Comparison of ENCODE assay signal across 20 mouse cellular contexts in the genomic region with DNA sequence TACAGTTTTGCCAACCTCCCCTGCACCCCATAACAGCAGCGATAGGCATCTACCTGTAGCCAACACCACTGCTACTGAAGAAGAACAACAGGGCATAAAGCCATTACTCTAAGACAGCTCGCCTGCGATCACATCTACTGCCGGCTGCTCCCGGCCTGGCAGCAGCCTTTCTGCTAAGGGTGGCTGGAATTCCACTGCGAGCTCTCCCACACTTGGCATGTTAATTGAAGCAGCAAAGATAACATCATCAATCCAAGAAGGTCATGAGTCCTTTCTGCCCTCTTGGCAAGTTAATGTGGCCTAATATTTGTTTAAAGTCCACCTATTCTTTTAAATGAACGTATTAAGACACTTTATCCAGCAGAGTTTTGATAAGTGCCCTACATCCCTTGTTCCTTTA.
DNase-seq lines count a peak whose midpoint lies in the region; ATAC-seq and TF ChIP-seq lines count a peak whose summit lies in the region.
"Had no signal": no experiment of that assay in that cellular context is flagged by ENCODE, and none has a peak within 500 bp of the region (broad histone marks: within the 10 kb centered on the region; RNA-seq: fewer than 3 reads in every experiment).

No protein-coding gene starts in this region.

- no peaks in the 10 kb centered on the region for H3K4me1 ChIP-seq in kidney, embryonic 14.5 days (ENCODE audit: control insufficient read depth, insufficient read depth, low read length)
- no peaks in the 10 kb centered on the region for H3K4me1 ChIP-seq in kidney, postnatal 0 days (replicated peaks; ENCODE audit: insufficient read depth, low read length)
- H3K4me1 ChIP-seq in forebrain, embryonic 14.5 days (ENCODE audit: control insufficient read depth, insufficient read depth, low read length), result no peaks in the 10 kb centered on the region
- no peaks in the 10 kb centered on the region; the same call in 1 of the 2 replicates for H3K4me1 ChIP-seq in forebrain, embryonic 11.5 days (replicated peaks; ENCODE audit: control insufficient read depth, insufficient read depth, low read length)
- H3K4me1 ChIP-seq: embryonic facial prominence, embryonic 15.5 days had no signal

- no peak overlapping the region for H3K9ac ChIP-seq in kidney, embryonic 14.5 days (ENCODE audit: low read depth, low read length)
- H3K9ac ChIP-seq in kidney, postnatal 0 days (ENCODE audit: low read depth, low read length), result no peak overlapping the region
- no peak overlapping the region for H3K9ac ChIP-seq in forebrain, embryonic 14.5 days (ENCODE audit: low read length)
- H3K9ac ChIP-seq in forebrain, embryonic 11.5 days (ENCODE audit: low read length), result no peak overlapping the region
- H3K9ac ChIP-seq: embryonic facial prominence, embryonic 15.5 days; heart, embryonic 13.5 days; hindbrain, embryonic 15.5 days had no signal

- TF ChIP-seq CTCF in kidney, postnatal 0 days (IDR thresholded peaks at IDR 0.05; ENCODE audit: low read depth), result no peak

- H3K36me3 ChIP-seq in kidney, embryonic 14.5 days (ENCODE audit: control insufficient read depth, insufficient read depth, low read length), result no peaks in the 10 kb centered on the region
- H3K36me3 ChIP-seq in kidney, postnatal 0 days (ENCODE audit: insufficient read depth, low read length), result no peaks in the 10 kb centered on the region
- no peaks in the 10 kb centered on the region for H3K36me3 ChIP-seq in forebrain, embryonic 14.5 days (ENCODE audit: control insufficient read depth, insufficient read depth, low read length)
- H3K36me3 ChIP-seq in forebrain, embryonic 11.5 days (ENCODE audit: control insufficient read depth, insufficient read depth, low read length), result no peaks in the 10 kb centered on the region
- H3K36me3 ChIP-seq: embryonic facial prominence, embryonic 15.5 days; forebrain, embryonic 10.5 days; heart, embryonic 13.5 days; hindbrain, embryonic 15.5 days had no signal

- WGBS in kidney, embryonic 14.5 days, result 9% methylated on average over 7 of the region's 7 CpGs
- WGBS in kidney, postnatal 0 days, result 16% methylated on average over 7 of the region's 7 CpGs
- 85% methylated on average over 7 of the region's 7 CpGs for WGBS in forebrain, embryonic 14.5 days
- WGBS in forebrain, embryonic 11.5 days, result 91% methylated on average over 7 of the region's 7 CpGs

- DNase-seq in heart, adult 11 months, result peak; percentile 66
- DNase-seq in heart, adult 9 months (ENCODE audit: low spot score in 2 of 2), result no peak
- no peak for DNase-seq in kidney, adult 18-20 months
- DNase-seq in embryo, embryonic 10.5 days (ENCODE audit: low spot score), result peak; percentile 40
- peak; percentile 86 for DNase-seq in kidney, postnatal 0 days (ENCODE audit: low spot score)
- DNase-seq in forebrain, embryonic 14.5 days (ENCODE audit: low spot score), result no peak
- DNase-seq in forebrain, embryonic 11.5 days (ENCODE audit: low spot score), result no peak
- DNase-seq: adrenal gland, adult 2 months; cerebellum, adult 11 months; cerebellum, adult 8-10 months; cerebellum, postnatal 14 days; gastrocnemius, postnatal 14 days; heart, postnatal 36 days had no signal

- peaks cover 4% of the 10 kb centered on the region; the same call in 1 of the 2 replicates for H3K9me3 ChIP-seq in kidney, embryonic 14.5 days (ENCODE audit: control insufficient read depth, low read length)
- H3K9me3 ChIP-seq in kidney, postnatal 0 days (replicated peaks; ENCODE audit: low read length), result no peaks in the 10 kb centered on the region
- no peaks in the 10 kb centered on the region; the same call in 1 of the 2 replicates for H3K9me3 ChIP-seq in forebrain, embryonic 14.5 days (replicated peaks; ENCODE audit: control insufficient read depth, low read length)
- H3K9me3 ChIP-seq in forebrain, embryonic 11.5 days (ENCODE audit: control insufficient read depth, low read length), result no peaks in the 10 kb centered on the region; the same call in 1 of the 2 replicates
- H3K9me3 ChIP-seq: embryonic facial prominence, embryonic 15.5 days; forebrain, embryonic 10.5 days; heart, embryonic 13.5 days; hindbrain, embryonic 15.5 days had no signal

- H3K27ac ChIP-seq in kidney, embryonic 14.5 days (ENCODE audit: low read depth, low read length), result no peak overlapping the region
- H3K27ac ChIP-seq in kidney, postnatal 0 days, result no peak overlapping the region
- no peak overlapping the region for H3K27ac ChIP-seq in forebrain, embryonic 14.5 days (ENCODE audit: low read depth, low read length)
- H3K27ac ChIP-seq in forebrain, embryonic 11.5 days (ENCODE audit: low read depth, low read length), result no peak overlapping the region
- H3K27ac ChIP-seq: embryonic facial prominence, embryonic 15.5 days; forebrain, embryonic 10.5 days; heart, embryonic 13.5 days; hindbrain, embryonic 15.5 days had no signal

- no peak overlapping the region for H3K4me3 ChIP-seq in kidney, embryonic 14.5 days (ENCODE audit: low read length)
- no peak overlapping the region for H3K4me3 ChIP-seq in kidney, postnatal 0 days (replicated peaks; ENCODE audit: low read depth, low read length)
- no peak overlapping the region for H3K4me3 ChIP-seq in forebrain, embryonic 14.5 days (ENCODE audit: low read depth, low read length)
- no peak overlapping the region for H3K4me3 ChIP-seq in forebrain, embryonic 11.5 days (ENCODE audit: low read depth, low read length)
- H3K4me3 ChIP-seq: embryonic facial prominence, embryonic 15.5 days; erythroblast, embryonic 14.5 days; forebrain, embryonic 10.5 days; heart, embryonic 13.5 days; hindbrain, embryonic 15.5 days had no signal

- peak; percentile 90 for ATAC-seq in kidney, embryonic 14.5 days (ENCODE audit: low FRiP score, low TSS enrichment)
- ATAC-seq in kidney, postnatal 0 days (replicated peaks; ENCODE audit: low FRiP score, low read depth), result peak; percentile 72
- no peak for ATAC-seq in forebrain, embryonic 14.5 days
- ATAC-seq in forebrain, embryonic 11.5 days (replicated peaks; ENCODE audit: low FRiP score), result no peak
- ATAC-seq: forebrain, embryonic 16.5 days had no signal

- H3K27me3 ChIP-seq in kidney, embryonic 14.5 days (ENCODE audit: control insufficient read depth, insufficient read depth, low read length), result peaks cover 19% of the 10 kb centered on the region
- 0 out of 2 replicates have a peak, but pooled peaks cover 11% of the 10 kb centered on the region for H3K27me3 ChIP-seq in kidney, postnatal 0 days (ENCODE audit: insufficient read depth, low read length)
- no peaks in the 10 kb centered on the region for H3K27me3 ChIP-seq in forebrain, embryonic 14.5 days (replicated peaks; ENCODE audit: control insufficient read depth, insufficient read depth, low read length)
- no peaks in the 10 kb centered on the region for H3K27me3 ChIP-seq in forebrain, embryonic 11.5 days (ENCODE audit: control insufficient read depth, insufficient read depth, low read length)
- H3K27me3 ChIP-seq: embryonic facial prominence, embryonic 15.5 days; heart, embryonic 13.5 days; hindbrain, embryonic 15.5 days had no signal

- H3K4me2 ChIP-seq in kidney, embryonic 14.5 days (replicated peaks; ENCODE audit: low read depth, low read length), result no peak overlapping the region
- H3K4me2 ChIP-seq in kidney, postnatal 0 days (ENCODE audit: low read length), result no peak overlapping the region
- no peak overlapping the region for H3K4me2 ChIP-seq in forebrain, embryonic 14.5 days (ENCODE audit: low read length)
- no peak overlapping the region for H3K4me2 ChIP-seq in forebrain, embryonic 11.5 days (ENCODE audit: low read depth, low read length, severe bottlenecking)
- H3K4me2 ChIP-seq: embryonic facial prominence, embryonic 15.5 days; heart, embryonic 13.5 days; hindbrain, embryonic 15.5 days had no signal

Comparison
In these comparisons a context has a peak if more than half of its experiments do, and no peak if none do; other contexts are left out.
1. DNase-seq: peak in heart, adult 11 months (single experiment), embryo, embryonic 10.5 days (single experiment) and kidney, postnatal 0 days (single experiment); none in heart, adult 9 months (0 of 2), kidney, adult 18-20 months (single experiment), forebrain, embryonic 14.5 days (single experiment) and forebrain, embryonic 11.5 days (single experiment).
2. ATAC-seq: peak in kidney, embryonic 14.5 days (single experiment) and kidney, postnatal 0 days (single experiment); none in forebrain, embryonic 14.5 days (single experiment) and forebrain, embryonic 11.5 days (single experiment).